Mouse (Mus musculus): Measurements from ENCODE around the gene Gimap4. TPM values are rescaled to one million over a fixed set of nuclear protein-coding genes. Genes with fewer than 3 reads are reported as not detected.

Gene Gimap4
- polyA plus RNA-seq, 2 experiments = 9.6 to 9.8 TPM

DNA sequence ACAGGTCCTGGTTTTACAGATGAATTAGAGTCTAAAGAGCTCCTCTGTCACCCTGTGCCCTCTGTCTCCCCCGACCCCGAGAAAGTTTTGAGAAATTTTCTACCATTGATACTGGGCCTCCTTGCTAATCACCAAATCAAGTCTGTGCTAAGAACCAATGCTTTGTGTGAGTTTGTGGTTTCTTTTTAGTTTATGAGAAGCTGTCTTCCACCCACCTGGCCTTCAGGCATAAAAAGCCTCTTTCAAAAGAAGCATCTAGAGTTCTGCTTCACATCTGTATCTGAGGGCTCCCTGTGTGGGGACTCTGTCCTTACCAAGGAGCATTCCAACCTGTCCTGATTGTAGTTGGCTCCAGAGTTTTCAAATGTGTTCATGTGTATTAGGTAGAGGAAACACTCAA, 902 bp downstream of the Gimap4 start:
- no peak overlapping the region for H3K27ac ChIP-seq (replicated peaks; ENCODE audit: low read depth, low read length)
- ATAC-seq (ENCODE audit: low FRiP score, low read depth) (no peak), DNase-seq (ENCODE audit: low spot score) (no peak)
- no peaks in the 10 kb centered on the region for H3K27me3 ChIP-seq (ENCODE audit: control insufficient read depth, insufficient read depth, low read length)
- no peaks in the 10 kb centered on the region for H3K9me3 ChIP-seq (ENCODE audit: control insufficient read depth, low read length)
- WGBS = 88% methylated on average over 2 of the region's 2 CpGs
- no peak overlapping the region for H3K9ac ChIP-seq (ENCODE audit: low read depth, low read length, severe bottlenecking)
- no peaks in the 10 kb centered on the region for H3K4me1 ChIP-seq (ENCODE audit: control insufficient read depth, insufficient read depth, low read length)
- H3K4me3 ChIP-seq (replicated peaks; ENCODE audit: low read length) = no peak overlapping the region
- no peaks in the 10 kb centered on the region for H3K36me3 ChIP-seq (ENCODE audit: control insufficient read depth, insufficient read depth, low read length)
- no peak overlapping the region for H3K4me2 ChIP-seq (replicated peaks; ENCODE audit: low read depth, low read length, severe bottlenecking)
- no peak for TF ChIP-seq POLR2A (IDR thresholded peaks at IDR 0.05; ENCODE audit: borderline replicate concordance, extremely low read depth, insufficient read depth, insufficient read length)

DNA sequence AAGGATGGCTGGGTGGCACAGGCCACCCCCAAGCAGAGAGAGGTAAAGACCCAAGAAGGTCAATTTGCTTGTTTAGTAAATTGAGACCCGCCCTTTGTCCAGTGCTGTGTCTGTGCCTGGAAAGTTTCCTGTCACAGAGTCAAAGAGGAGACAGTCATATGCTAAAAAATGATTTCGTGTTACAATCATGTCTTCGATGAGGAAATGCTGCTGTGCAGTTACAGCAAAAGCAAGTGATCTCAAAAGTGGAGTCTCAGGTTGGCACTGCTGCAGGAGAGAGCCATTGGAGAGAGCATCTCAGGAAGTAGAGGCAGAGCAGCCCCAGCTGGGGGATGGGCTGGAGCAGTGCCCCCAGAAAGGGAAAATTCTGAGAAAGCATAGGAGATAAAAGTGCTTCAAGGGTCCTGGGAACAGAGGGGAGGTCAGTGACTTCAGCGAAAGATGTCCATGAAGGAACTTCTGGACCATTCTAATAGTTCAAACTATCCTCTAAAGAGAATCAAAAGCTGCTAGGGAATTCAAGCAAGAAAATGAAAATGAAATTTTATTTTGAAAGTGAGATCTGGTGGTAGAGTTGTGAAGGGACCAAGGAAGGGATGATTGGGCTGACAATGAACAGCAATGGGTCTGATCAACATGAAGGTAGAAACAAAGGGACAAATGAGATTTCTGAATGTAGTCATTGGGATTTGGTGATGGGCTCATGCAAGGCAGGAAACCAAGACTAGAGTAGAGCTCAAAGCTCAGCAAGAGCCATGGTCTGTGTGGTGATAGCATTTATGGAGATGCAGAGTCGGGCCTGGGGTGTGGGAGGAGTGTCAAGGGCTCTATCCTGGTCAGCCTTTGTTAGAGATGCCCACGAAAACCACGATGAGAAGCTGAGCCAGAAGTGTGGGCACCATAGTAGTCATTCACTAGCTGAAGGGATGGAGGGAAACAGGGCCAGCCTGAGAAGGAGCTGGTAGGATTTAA, 1.6 kb downstream of the Gimap4 start:
- DNase-seq (ENCODE audit: low spot score) (no peak), ATAC-seq (ENCODE audit: low FRiP score, low read depth) (no peak)
- TF ChIP-seq POLR2A (IDR thresholded peaks at IDR 0.05; ENCODE audit: borderline replicate concordance, extremely low read depth, insufficient read depth, insufficient read length) = no peak
- H3K9me3 ChIP-seq (ENCODE audit: control insufficient read depth, low read length) = no peaks in the 10 kb centered on the region
- no peak overlapping the region for H3K4me3 ChIP-seq (replicated peaks; ENCODE audit: low read length)
- H3K27me3 ChIP-seq (ENCODE audit: control insufficient read depth, insufficient read depth, low read length) = no peaks in the 10 kb centered on the region
- no peaks in the 10 kb centered on the region for H3K36me3 ChIP-seq (ENCODE audit: control insufficient read depth, insufficient read depth, low read length)
- WGBS = 84% methylated on average over 7 of the region's 7 CpGs
- no peak overlapping the region for H3K9ac ChIP-seq (ENCODE audit: low read depth, low read length, severe bottlenecking)
- no peak overlapping the region for H3K4me2 ChIP-seq (replicated peaks; ENCODE audit: low read depth, low read length, severe bottlenecking)
- H3K4me1 ChIP-seq (ENCODE audit: control insufficient read depth, insufficient read depth, low read length) = no peaks in the 10 kb centered on the region
- H3K27ac ChIP-seq (replicated peaks; ENCODE audit: low read depth, low read length) = no peak overlapping the region

DNA sequence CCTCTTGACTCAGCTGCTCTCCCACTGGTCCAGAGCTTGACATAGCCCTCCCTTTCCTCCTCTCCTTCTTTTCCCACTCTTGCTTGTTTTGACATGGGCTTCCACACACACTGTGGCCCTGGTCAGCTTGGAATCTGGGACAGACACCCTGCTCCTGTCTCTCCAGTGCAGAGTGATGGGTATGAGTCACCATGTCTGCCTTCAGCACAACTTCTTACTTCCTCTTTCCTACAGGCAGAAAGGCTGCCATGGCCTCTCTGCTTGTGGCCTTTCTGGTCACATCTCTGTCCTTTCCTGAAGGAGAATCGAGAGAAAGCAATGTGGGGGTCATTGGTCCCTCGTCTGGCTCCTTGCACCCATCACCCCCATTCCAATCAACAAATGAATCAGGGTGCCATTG, 2.7 kb downstream of the Gimap4 start:
- H3K9me3 ChIP-seq (ENCODE audit: control insufficient read depth, low read length) = no peaks in the 10 kb centered on the region
- ATAC-seq (ENCODE audit: low FRiP score, low read depth) = no peak
- no peak overlapping the region for H3K27ac ChIP-seq (replicated peaks; ENCODE audit: low read depth, low read length)
- H3K36me3 ChIP-seq (ENCODE audit: control insufficient read depth, insufficient read depth, low read length) = no peaks in the 10 kb centered on the region
- no peak for TF ChIP-seq POLR2A (IDR thresholded peaks at IDR 0.05; ENCODE audit: borderline replicate concordance, extremely low read depth, insufficient read depth, insufficient read length)
- H3K27me3 ChIP-seq (ENCODE audit: control insufficient read depth, insufficient read depth, low read length) = no peaks in the 10 kb centered on the region
- no peak overlapping the region for H3K4me3 ChIP-seq (replicated peaks; ENCODE audit: low read length)
- H3K4me2 ChIP-seq (replicated peaks; ENCODE audit: low read depth, low read length, severe bottlenecking) = no peak overlapping the region
- no peak overlapping the region for H3K9ac ChIP-seq (ENCODE audit: low read depth, low read length, severe bottlenecking)
- H3K4me1 ChIP-seq (ENCODE audit: control insufficient read depth, insufficient read depth, low read length) = no peaks in the 10 kb centered on the region
- no peak for DNase-seq (ENCODE audit: low spot score)
- WGBS = 75% methylated on average over 2 of the region's 2 CpGs

DNA sequence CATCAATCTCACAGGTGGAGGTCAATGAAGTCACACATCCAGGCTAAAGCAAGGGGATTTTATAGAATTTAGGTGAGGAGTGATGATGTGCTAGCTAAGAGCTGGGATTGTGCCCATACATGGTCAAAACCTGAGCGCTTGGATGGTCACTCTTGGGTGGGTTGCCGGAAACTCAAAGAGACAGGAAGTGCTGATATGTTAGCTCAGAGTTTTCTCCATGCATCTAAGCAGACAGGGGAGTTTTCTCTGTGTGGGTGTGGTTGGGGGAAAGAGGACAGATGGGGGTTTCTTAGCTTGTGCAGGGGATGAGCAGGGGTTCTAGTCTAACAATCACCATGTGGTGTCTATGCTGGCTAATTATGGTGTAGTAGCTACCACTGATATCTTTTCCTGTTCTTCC, 5.0 kb downstream of the Gimap4 start:
- TF ChIP-seq POLR2A (IDR thresholded peaks at IDR 0.05; ENCODE audit: borderline replicate concordance, extremely low read depth, insufficient read depth, insufficient read length) = no peak
- no peaks in the 10 kb centered on the region for H3K9me3 ChIP-seq (ENCODE audit: control insufficient read depth, low read length)
- ATAC-seq (ENCODE audit: low FRiP score, low read depth) = no peak

DNA sequence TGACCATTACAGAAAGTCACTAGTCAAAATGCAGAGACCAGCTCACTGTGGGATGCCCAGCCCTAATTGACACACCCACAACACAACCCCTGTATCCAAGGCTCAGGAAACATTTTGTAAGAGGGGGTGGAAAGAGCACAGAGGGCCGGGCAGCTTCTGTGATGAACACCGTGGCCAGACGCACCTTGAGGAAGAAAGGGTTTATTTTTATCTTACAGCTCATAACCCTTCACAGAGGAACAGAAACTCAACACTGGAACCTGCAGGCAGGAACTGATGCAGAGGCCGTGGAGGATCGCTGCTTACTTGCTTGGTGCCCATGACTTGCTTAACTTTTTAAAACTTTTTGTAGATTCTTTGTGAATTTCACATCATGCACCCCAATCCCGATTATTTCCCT, 8.6 kb downstream of the Gimap4 start:
- Histone ChIP-seq H3K9me3 (ENCODE audit: control insufficient read depth, low read length) (no peaks in the 10 kb centered on the region), H3K9ac (ENCODE audit: low read depth, low read length, severe bottlenecking) (no peak overlapping the region), H3K4me3 (replicated peaks; ENCODE audit: low read length) (no peak overlapping the region), H3K4me2 (replicated peaks; ENCODE audit: low read depth, low read length, severe bottlenecking) (no peak overlapping the region), H3K4me1 (ENCODE audit: control insufficient read depth, insufficient read depth, low read length) (no peaks in the 10 kb centered on the region), H3K27me3 (ENCODE audit: control insufficient read depth, insufficient read depth, low read length) (no peaks in the 10 kb centered on the region), H3K36me3 (ENCODE audit: control insufficient read depth, insufficient read depth, low read length) (no peaks in the 10 kb centered on the region), H3K27ac (replicated peaks; ENCODE audit: low read depth, low read length) (no peak overlapping the region)
- ATAC-seq (ENCODE audit: low FRiP score, low read depth) = no peak
- 85% methylated on average over 6 of the region's 6 CpGs for WGBS
- no peak for DNase-seq (ENCODE audit: low spot score)
- no peak for TF ChIP-seq POLR2A (IDR thresholded peaks at IDR 0.05; ENCODE audit: borderline replicate concordance, extremely low read depth, insufficient read depth, insufficient read length)

More for the DNA sequence above, 5.0 kb downstream of the Gimap4 start:
- no peak overlapping the region for H3K4me2 ChIP-seq (replicated peaks; ENCODE audit: low read depth, low read length, severe bottlenecking)
- no peaks in the 10 kb centered on the region for H3K27me3 ChIP-seq (ENCODE audit: control insufficient read depth, insufficient read depth, low read length)
- no peak overlapping the region for H3K4me3 ChIP-seq (replicated peaks; ENCODE audit: low read length)
- 87% methylated on average over 2 of the region's 2 CpGs for WGBS
- no peak overlapping the region for H3K27ac ChIP-seq (replicated peaks; ENCODE audit: low read depth, low read length)
- H3K9ac ChIP-seq (ENCODE audit: low read depth, low read length, severe bottlenecking) = no peak overlapping the region
- no peaks in the 10 kb centered on the region for H3K36me3 ChIP-seq (ENCODE audit: control insufficient read depth, insufficient read depth, low read length)
- DNase-seq (ENCODE audit: low spot score) = no peak
- no peaks in the 10 kb centered on the region for H3K4me1 ChIP-seq (ENCODE audit: control insufficient read depth, insufficient read depth, low read length)

All from limb, embryonic 14.5 days (tissue).